12 mouse cellular contexts compared by ENCODE assay signal in genomic region chr4:105195256-105195655, GRCm38 (mm10).
"Had no signal": no experiment of that assay in that cellular context is flagged by ENCODE, and none has a peak within 500 bp of the region (broad histone marks: within the 10 kb centered on the region; RNA-seq: fewer than 3 reads in every experiment).

No protein-coding gene starts in this region.

- H3K27ac ChIP-seq: liver, embryonic 13.5 days; midbrain, embryonic 12.5 days had no signal

- H3K27me3 ChIP-seq: liver, embryonic 13.5 days; midbrain, embryonic 12.5 days had no signal

- H3K4me3 ChIP-seq: liver, embryonic 13.5 days; midbrain, embryonic 12.5 days had no signal

- H3K4me2 ChIP-seq: liver, embryonic 13.5 days; midbrain, embryonic 12.5 days had no signal

- DNase-seq: kidney, adult 8-10 months; kidney, postnatal 25 days; layer of hippocampus, adult 9-11 months; left cerebral cortex, postnatal 4 days; liver, embryonic 13.5 days; liver, postnatal 0 days; right cerebral cortex, adult 18-20 months; right cerebral cortex, postnatal 25 days; spleen, adult 18-20 months; thymus, adult 18-20 months; thymus, postnatal 14 days had no signal

- H3K36me3 ChIP-seq: liver, embryonic 13.5 days had no signal

- H3K9ac ChIP-seq: liver, embryonic 13.5 days; liver, postnatal 0 days; midbrain, embryonic 12.5 days had no signal

- ATAC-seq: liver, postnatal 0 days had no signal

- H3K9me3 ChIP-seq: liver, embryonic 13.5 days; midbrain, embryonic 12.5 days had no signal
